Mouse (Mus musculus): ENCODE measurements around the gene Tmem167. TPM values are rescaled to one million over a fixed set of nuclear protein-coding genes. Genes with fewer than 3 reads are reported as not detected.

Tmem167 gene
- total and polyA plus RNA-seq, 3 experiments, result 15.0 to 22.5 TPM; not detected in 1

DNA sequence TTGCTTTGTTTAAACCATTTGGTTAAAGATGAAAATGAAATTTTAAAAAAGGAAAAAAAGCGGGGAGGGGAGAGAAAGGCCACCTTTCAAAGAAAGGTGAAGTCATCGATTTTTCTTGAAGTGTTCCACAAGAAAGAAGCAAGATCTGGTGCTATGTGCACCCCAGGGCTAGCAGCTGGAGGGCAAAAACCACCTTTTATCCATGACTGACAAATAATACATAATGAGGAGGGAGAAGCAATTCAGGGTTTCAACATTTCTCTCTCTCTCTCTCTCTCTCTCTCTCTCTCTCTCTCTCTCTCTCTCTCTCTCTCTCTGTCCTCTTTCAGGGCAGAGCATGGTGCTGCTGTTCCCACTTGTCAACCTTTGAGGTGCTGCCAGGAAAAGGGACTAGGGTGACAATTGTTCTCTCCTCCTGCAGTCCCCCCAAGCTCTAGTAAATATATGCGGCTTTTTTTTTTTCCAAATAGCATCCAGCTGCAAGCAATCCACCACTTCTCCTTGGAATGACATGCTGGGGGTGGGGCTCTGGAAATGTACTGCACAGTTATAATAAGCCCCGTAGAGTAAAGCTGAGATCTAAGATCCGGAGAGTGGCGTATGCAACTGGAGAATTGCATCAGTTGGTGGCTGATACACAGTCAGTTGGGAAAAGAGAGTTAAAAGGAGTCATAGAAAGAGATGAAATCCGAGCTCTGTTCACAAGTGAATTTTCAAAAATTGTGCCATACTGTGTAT is 63.8 kb downstream of the Tmem167 start:
- Histone ChIP-seq H3K9me3 (replicated peaks; ENCODE audit: insufficient read depth, low read length) (no peaks in the 10 kb centered on the region), H3K36me3 (ENCODE audit: control insufficient read depth in 1 of 2, insufficient read depth in 2 of 2, low read length in 2 of 2) (no peaks in the 10 kb centered on the region), H3K27ac (ENCODE audit: control insufficient read depth, low read depth, low read length) (no peak overlapping the region), H3K27me3 (ENCODE audit: control insufficient read depth in 1 of 2, insufficient read depth in 2 of 2, low read length in 2 of 2) (no peaks in the 10 kb centered on the region; a peak in 1 of 4 replicates), H3K4me3 (ENCODE audit: control insufficient read depth in 1 of 2, insufficient read depth in 1 of 2, low read depth in 2 of 2, low read length in 2 of 2) (no peak overlapping the region), H3K9ac (ENCODE audit: control insufficient read depth, low read depth, low read length, poor library complexity, severe bottlenecking) (no peak overlapping the region), H3K4me1 (ENCODE audit: control insufficient read depth in 1 of 2, insufficient read depth in 2 of 2, low read length in 2 of 2) (no peaks in the 10 kb centered on the region), H3K79me2 (ENCODE audit: control insufficient read depth, insufficient read depth, low read length, poor library complexity) (no peaks in the 10 kb centered on the region)
- DNase-seq (ENCODE audit: low read depth, low spot score), result no peak
- no peak for TF ChIP-seq CTCF (IDR thresholded peaks at IDR 0.05 in 2 of 3, conservative IDR thresholded peaks at IDR 0.05 in 1 of 3; ENCODE audit: control insufficient read depth in 1 of 3, insufficient read depth in 1 of 3, low read depth in 2 of 3, low read length in 3 of 3, poor library complexity in 1 of 3, severe bottlenecking in 1 of 3)
- TF ChIP-seq JUND (IDR thresholded peaks at IDR 0.05; ENCODE audit: low read depth, low read length), result no peak
- no peak for TF ChIP-seq ZKSCAN1 (IDR thresholded peaks at IDR 0.05; ENCODE audit: low read depth, low read length)
- no peak for TF ChIP-seq CHD1 (IDR thresholded peaks at IDR 0.05; ENCODE audit: low read depth, low read length)
- no peak for TF ChIP-seq ETS1 (IDR thresholded peaks at IDR 0.05; ENCODE audit: low read depth, low read length)
- no peak for TF ChIP-seq MEF2A (IDR thresholded peaks at IDR 0.05; ENCODE audit: extremely low read depth, insufficient replicate concordance, low read depth, low read length, poor library complexity, severe bottlenecking)
- TF ChIP-seq MAZ (IDR thresholded peaks at IDR 0.05; ENCODE audit: low read depth, low read length), result no peak
- TF ChIP-seq TCF12 (IDR thresholded peaks at IDR 0.05; ENCODE audit: low read depth, low read length), result no peak
- TF ChIP-seq ZMIZ1 (IDR thresholded peaks at IDR 0.05; ENCODE audit: low read depth, low read length), result no peak
- no peak for TF ChIP-seq ELF1 (IDR thresholded peaks at IDR 0.05; ENCODE audit: low read depth, low read length)
- no peak for TF ChIP-seq GABPA (IDR thresholded peaks at IDR 0.05; ENCODE audit: low read depth, low read length)
- no peak for TF ChIP-seq RCOR1 (IDR thresholded peaks at IDR 0.05; ENCODE audit: low read depth, low read length)
- TF ChIP-seq SMC3 (IDR thresholded peaks at IDR 0.05; ENCODE audit: low read depth, low read length), result no peak
- no peak for TF ChIP-seq ZNF384 (IDR thresholded peaks at IDR 0.05; ENCODE audit: low read depth, low read length)
- TF ChIP-seq USF1 (IDR thresholded peaks at IDR 0.05; ENCODE audit: low read depth, low read length), result no peak
- TF ChIP-seq POLR2A (IDR thresholded peaks at IDR 0.05; ENCODE audit: control insufficient read depth in 1 of 2, insufficient read depth in 1 of 2, low read depth in 1 of 2, low read length in 2 of 2, poor library complexity in 1 of 2), result no peak
- TF ChIP-seq USF2 (IDR thresholded peaks at IDR 0.05; ENCODE audit: borderline replicate concordance in 1 of 2, insufficient read depth in 1 of 2, low read depth in 1 of 2, low read length in 2 of 2), result no peak

DNA sequence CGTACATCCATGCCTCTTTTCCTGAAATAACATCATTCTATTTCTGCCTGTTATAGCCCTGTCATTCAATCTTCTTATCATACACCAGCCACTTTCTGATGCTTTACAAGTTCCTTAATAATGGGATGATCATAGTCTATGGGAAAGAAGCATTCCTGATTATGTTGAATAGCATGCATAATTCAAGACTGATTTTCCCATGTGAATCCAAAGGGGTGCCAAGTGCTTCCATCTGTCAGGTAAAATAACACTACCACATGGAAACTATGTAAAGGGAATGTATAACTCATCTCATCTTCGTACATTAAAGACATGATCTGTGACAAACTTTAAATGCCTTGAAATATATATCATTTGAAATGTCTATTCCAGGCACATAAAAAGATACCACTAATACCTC is 75.2 kb downstream of the Tmem167 start:
- Histone ChIP-seq H3K4me3 (ENCODE audit: control insufficient read depth in 1 of 2, insufficient read depth in 1 of 2, low read depth in 2 of 2, low read length in 2 of 2) (no peak overlapping the region), H3K79me2 (ENCODE audit: control insufficient read depth, insufficient read depth, low read length, poor library complexity) (no peaks in the 10 kb centered on the region), H3K36me3 (ENCODE audit: control insufficient read depth in 1 of 2, insufficient read depth in 2 of 2, low read length in 2 of 2) (no peaks in the 10 kb centered on the region), H3K27me3 (ENCODE audit: control insufficient read depth in 1 of 2, insufficient read depth in 2 of 2, low read length in 2 of 2) (no peaks in the 10 kb centered on the region), H3K9me3 (replicated peaks; ENCODE audit: insufficient read depth, low read length) (no peaks in the 10 kb centered on the region), H3K27ac (ENCODE audit: control insufficient read depth, low read depth, low read length) (no peak overlapping the region), H3K9ac (ENCODE audit: control insufficient read depth, low read depth, low read length, poor library complexity, severe bottlenecking) (no peak overlapping the region), H3K4me1 (ENCODE audit: control insufficient read depth in 1 of 2, insufficient read depth in 2 of 2, low read length in 2 of 2) (no peaks in the 10 kb centered on the region)
- no peak for TF ChIP-seq SIN3A (IDR thresholded peaks at IDR 0.05; ENCODE audit: low read length)
- no peak for TF ChIP-seq MXI1 (IDR thresholded peaks at IDR 0.05; ENCODE audit: low read depth, low read length)
- no peak for TF ChIP-seq RCOR1 (IDR thresholded peaks at IDR 0.05; ENCODE audit: low read depth, low read length)
- TF ChIP-seq MAFK (IDR thresholded peaks at IDR 0.05; ENCODE audit: borderline replicate concordance, low read depth, low read length), result no peak
- no peak for TF ChIP-seq SMC3 (IDR thresholded peaks at IDR 0.05; ENCODE audit: low read depth, low read length)
- TF ChIP-seq USF2 (IDR thresholded peaks at IDR 0.05; ENCODE audit: borderline replicate concordance in 1 of 2, insufficient read depth in 1 of 2, low read depth in 1 of 2, low read length in 2 of 2), result no peak
- no peak for TF ChIP-seq EP300 (IDR thresholded peaks at IDR 0.05; ENCODE audit: low read depth in 1 of 2, low read length in 2 of 2)
- no peak for TF ChIP-seq NELFE (IDR thresholded peaks at IDR 0.05; ENCODE audit: low read depth, low read length)
- TF ChIP-seq TBP (IDR thresholded peaks at IDR 0.05; ENCODE audit: low read depth, low read length), result no peak
- TF ChIP-seq GATA1 (IDR thresholded peaks at IDR 0.05; ENCODE audit: low read depth, low read length), result no peak
- TF ChIP-seq UBTF (IDR thresholded peaks at IDR 0.05; ENCODE audit: borderline replicate concordance, insufficient read depth, low read depth, low read length), result no peak
- no peak for DNase-seq (ENCODE audit: low read depth, low spot score)
